Mouse (Mus musculus): ENCODE results near the gene Rfx6. TPM values are rescaled to one million over a fixed set of nuclear protein-coding genes. Genes with fewer than 3 reads are reported as not detected.

Gene Rfx6
- not detected in 2 replicates for polyA plus RNA-seq (2015; fragmentation: Nextera tagmentation; extraction: Ambion mirVana)

DNA sequence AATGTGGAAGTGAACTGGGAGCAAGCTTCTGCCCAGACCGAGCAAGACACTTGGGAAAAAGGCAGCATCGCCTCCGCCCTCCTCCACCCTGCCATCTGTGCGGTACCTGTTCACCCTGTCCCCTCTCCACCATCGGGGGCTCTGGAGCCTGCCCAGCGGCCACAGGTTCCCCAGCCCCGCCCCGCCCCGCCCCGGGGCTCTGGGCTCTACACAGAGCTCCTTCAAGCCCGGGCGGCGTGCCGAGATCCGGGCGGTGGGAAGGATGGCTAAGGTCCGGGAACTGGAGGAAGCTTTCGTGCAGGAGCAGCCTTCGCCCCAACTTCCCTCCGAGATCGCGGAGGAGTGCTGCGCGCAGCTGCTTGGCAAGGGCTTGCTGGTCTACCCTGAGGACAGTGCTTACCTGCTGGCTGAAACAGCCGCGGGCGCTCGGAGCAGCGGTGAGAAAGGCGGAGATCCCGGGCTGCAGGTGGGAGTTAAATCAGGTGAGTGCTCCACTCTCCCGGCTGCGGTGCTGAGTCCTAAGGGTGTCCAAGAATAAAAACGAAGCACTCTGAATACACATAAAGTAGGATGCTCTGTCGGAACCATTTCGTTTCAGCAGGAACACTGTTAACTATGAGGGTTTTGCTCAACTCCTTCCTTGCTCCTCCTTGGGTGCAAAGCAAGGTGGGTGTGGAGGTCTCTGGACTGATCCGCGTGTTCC is at the start of gene Rfx6:
Rfx6 (plus strand) TSS at position 209 of the 703 bp plus-strand sequence.

DNA sequence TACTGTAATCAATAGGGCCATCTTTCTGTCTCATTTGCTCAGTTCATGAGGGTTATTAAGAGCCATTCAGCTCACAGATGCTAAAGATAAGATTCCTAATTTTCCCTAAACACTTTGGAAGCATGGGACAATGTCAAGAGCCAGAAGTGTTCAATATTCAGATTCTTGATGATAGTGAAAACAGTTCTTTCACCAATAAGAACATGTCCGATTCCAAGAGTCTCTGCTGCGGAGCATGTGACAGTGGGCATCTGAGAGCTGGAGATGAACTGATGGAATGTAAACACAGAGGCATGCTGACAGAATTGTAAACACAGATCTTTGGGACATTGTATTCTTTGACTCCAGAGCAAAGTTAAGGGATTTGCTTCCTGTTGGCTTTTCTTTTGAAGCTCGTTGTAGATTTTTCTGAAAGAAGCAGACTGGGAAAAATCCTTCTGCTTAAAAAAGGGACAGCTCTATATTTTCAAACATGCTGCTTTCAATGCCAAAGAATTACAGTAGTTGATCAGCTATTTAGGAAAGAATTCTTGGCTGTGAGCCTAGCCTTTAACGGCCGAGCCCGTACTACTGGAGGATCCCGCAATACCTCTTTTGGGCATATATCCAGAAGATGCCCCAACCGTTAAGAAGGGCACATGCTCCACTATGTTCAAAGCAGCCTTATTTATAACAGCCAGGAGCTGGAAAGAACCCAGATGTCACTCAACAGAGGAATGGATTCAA is 46.0 kb upstream of the Rfx6 start, which contains the start of gene Gprc6a:
Gprc6a (minus strand) TSS at position 51 of the 726 bp plus-strand sequence.

Other genes starting within 250 kb of the Rfx6 start
- gene Gm49339, start 197.1 kb upstream of the Rfx6 start, polyA plus RNA-seq (2015; fragmentation: Nextera tagmentation; extraction: Ambion mirVana): 2.3 and 4.9 TPM in 2 replicates
- gene Lilr4b, start 197.1 kb upstream of the Rfx6 start, polyA plus RNA-seq (2015; fragmentation: Nextera tagmentation; extraction: Ambion mirVana): 4.5 and 6.3 TPM in 2 replicates
- 13.3 and 17.9 TPM in 2 replicates for gene Lilrb4a, start 186.8 kb upstream of the Rfx6 start, polyA plus RNA-seq (2015; fragmentation: Nextera tagmentation; extraction: Ambion mirVana)
- gene Fam162b, start 87.2 kb upstream of the Rfx6 start, polyA plus RNA-seq (2015; fragmentation: Nextera tagmentation; extraction: Ambion mirVana): 1.1 and 2.5 TPM in 2 replicates
- gene Gprc6a, start 46.3 kb upstream of the Rfx6 start, polyA plus RNA-seq (2015; fragmentation: Nextera tagmentation; extraction: Ambion mirVana): not detected in 2 replicates